Mouse (Mus musculus) thymus, postnatal 10 days (tissue): Measurements from ENCODE around the gene Kcnmb1.

ENCODE experiments used
- DNase-seq, 2 experiments: peaks; one replicate each; pipeline ENCODE4 v3.0.0; 2021; ENCODE audit warnings: low spot score in 2 of 2

Kcnmb1 gene

GRCm38 (mm10) chr11:33962688-33963407 is at the start of gene Kcnmb1:
Gene Kcnmb1, plus strand, starts transcription at chr11:33963013.
- no peak for DNase-seq

GRCm38 (mm10) chr11:33913061-33913460 is 49.8 kb upstream of the Kcnmb1 start:
- no peak for DNase-seq

DNA sequence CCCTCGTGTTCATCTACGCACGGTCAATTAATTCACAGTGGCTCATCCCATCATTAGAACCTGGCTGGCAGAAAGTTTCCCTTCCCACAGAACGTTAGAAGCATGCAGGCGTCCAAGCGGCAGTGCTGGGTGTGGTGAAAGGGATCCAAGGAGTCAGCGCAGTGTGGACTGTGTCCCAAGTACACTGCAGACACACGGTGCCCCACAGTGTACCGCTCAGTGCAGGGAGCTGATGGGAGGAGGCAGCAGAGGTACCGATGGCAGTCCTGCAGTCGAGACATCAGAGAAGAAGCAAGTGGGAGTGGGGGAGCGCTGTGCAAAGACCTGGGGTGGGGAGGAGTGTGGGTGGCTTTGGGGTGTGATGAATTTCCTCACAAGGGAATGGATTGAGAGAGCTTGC is 48.6 kb upstream of the Kcnmb1 start:
- no peak for DNase-seq

DNA sequence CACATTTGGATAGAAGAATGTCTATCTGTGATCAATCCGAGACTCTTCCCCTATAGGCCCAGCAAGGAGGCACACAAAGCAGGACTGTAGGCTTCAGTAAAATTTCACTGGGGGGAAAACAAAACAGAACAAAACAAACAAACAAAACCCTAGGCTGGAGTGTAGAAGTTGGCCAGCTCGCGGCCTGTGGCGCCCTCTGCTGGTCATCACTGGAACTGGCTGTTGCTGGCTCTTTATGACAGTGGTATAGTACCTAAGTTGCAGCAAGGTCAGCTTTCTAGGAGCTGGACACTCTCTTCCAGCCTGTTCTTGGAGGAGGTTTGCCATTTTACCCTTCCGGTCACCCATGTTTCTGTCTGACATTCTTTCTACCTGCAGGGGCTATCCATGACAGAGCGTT is 45.2 kb upstream of the Kcnmb1 start:
- DNase-seq, result peak in 1 of 2 experiments; percentile 75

GRCm38 (mm10) chr11:33918424-33918823 is 44.4 kb upstream of the Kcnmb1 start:
- DNase-seq, result no peak

GRCm38 (mm10) chr11:33919826-33920225 is 43.0 kb upstream of the Kcnmb1 start:
- DNase-seq, result no peak

- no peak for DNase-seq
Observed at GRCm38 (mm10) chr11:33921451-33921850, 41.4 kb upstream of the Kcnmb1 start.

DNA sequence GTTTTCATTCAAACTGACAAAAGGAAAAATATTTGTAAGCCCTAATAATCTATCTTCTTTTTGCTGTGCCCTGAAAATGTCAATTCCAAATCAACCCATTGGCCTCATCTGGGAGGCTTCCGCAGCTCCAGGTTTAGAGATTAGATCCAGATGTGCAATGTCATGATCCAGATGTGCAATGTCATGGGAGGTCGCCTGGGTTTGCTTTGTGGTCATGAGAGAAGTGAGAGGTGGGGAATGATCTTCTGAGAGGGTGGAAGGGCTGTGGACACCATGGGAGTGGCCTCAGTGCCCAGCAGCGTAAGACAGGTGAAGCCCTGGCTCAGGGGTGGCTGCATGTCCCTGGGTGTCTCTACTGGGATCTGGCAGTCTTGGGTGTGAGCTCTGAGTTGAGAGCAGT is 39.8 kb upstream of the Kcnmb1 start:
- no peak for DNase-seq

GRCm38 (mm10) chr11:33925778-33926177 is 37.0 kb upstream of the Kcnmb1 start:
- DNase-seq, result no peak

- DNase-seq, result no peak
Observed at GRCm38 (mm10) chr11:33926551-33926950, 36.3 kb upstream of the Kcnmb1 start.

DNA sequence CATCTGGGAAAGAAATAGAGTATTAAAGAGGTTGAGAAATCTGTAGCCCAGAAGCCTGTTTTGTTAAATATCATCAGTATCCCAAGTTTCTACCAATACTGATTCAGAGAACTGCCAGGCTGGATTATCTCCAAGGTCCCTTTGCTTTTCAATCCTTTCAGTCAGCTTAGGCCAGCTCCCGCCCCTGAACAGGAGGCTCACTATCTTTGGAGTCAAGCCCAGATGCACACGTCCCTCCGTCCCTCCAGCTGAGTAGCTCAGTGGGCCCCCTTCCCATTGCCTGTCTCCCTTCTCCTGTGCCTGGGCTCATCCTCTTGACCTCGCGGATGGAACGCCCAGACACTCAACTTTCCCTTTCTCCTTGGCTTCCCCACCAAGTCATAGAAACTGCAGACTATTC is 35.5 kb upstream of the Kcnmb1 start:
- no peak for DNase-seq

DNA sequence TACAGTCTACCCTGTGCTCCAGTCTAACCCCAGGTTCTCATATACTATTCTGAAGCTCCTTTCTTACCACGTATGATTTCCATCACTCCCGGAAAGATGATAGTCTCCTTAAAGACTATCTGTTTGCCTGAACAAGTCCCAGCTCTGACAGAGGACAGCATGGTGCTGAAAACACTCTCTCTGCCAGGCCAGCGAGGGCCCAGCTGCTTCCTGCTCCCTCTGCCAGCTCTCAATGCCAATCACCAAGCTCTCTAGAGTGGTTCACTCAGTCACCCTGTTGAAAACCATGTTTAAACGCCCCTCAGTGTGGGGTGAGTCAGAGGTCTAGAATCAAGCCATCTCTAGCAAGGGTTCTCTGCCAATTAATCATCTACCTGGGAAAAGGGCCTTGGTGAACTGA is 35.0 kb upstream of the Kcnmb1 start:
- DNase-seq, result no peak

- peak in 1 of 2 experiments; percentile 67 for DNase-seq
Observed at GRCm38 (mm10) chr11:33928658-33929057, 34.2 kb upstream of the Kcnmb1 start.

DNA sequence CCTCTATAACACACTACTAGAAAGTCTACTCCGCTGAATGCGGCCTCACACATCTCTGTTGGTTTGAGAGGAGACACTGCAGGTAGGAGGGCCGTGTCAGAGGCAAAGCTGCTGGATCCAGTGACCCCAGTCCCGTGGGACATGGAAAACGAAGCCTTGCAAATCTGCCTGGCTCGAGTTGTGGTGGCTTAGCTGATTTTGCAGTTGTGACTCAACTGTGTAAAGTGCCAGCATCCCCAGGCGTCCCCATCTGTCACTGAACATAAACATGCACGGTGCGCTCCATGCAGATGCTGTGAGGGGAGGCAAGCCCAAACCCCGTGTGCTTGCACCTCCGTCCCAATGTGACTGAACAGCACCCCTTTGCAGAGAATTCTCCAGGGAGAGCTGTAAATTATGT is 33.4 kb upstream of the Kcnmb1 start:
- DNase-seq, result no peak

GRCm38 (mm10) chr11:33931836-33932385 is 30.9 kb upstream of the Kcnmb1 start:
- DNase-seq, result peak; percentile 73 to 75

- no peak for DNase-seq
Observed at GRCm38 (mm10) chr11:33932386-33933111, 30.3 kb upstream of the Kcnmb1 start.

- DNase-seq, result peak; percentile 20 to 62
Observed at GRCm38 (mm10) chr11:33934286-33934685, 28.5 kb upstream of the Kcnmb1 start.

DNA sequence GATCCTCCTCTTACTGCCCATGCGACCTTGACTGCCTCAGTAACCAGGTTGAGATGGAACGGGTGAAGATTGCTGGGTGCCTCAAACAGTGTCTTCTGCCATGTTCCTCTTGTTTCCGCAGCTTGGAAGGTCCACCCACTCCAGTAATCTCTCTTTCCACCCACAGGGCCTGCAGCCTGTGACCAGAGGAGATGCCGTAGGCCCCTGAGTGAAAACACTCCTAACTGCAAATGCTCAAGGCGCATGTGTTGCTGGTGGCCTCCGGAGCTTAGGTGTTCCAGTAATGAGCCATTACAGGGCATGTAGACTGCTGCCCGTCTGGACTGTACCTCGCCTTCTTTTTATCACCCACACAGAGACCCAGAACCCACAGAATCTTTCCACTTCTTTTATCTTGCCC is 25.2 kb upstream of the Kcnmb1 start:
- DNase-seq, result no peak

GRCm38 (mm10) chr11:33938561-33939274 is 24.1 kb upstream of the Kcnmb1 start:
- peak; percentile 76 to 78 for DNase-seq

DNA sequence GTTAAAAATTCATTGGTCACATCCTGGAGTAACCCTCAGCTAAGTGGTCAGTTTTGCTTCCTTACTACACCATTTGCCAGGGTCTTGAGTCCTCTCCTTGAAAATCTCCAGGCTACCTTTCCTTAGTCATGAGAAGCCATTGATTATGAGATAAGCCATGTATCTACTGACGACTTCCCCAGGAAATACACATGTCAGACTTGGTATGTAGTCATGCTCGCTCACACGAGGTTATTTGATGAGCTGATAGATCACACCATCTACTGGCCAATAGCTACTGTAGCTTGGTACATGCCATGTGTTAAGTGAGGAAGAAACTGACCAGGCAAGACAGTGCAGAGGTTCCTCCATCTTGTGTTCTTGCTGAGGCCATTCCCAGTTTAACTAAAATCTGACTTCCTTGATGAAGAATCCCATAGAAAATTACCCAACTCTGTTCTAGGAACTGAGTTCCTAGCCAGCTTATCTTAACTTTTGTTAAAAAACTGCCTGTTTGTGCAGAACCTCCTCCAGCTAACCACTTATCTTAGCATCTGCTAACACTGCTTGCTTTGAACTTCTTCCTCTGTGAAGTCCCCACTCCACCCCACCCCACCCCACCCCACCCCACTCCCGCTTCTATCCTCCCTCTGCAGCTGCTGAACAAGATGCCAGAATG is 23.2 kb upstream of the Kcnmb1 start:
- peak in 1 of 2 experiments; percentile 39 for DNase-seq

GRCm38 (mm10) chr11:33943565-33943964 is 19.2 kb upstream of the Kcnmb1 start:
- no peak for DNase-seq
